Comparison of ENCODE assay signal across 11 mouse cellular contexts in genomic region chr6:13636582-13636989, GRCm38 (mm10). TPM values are rescaled to one million over a fixed set of nuclear protein-coding genes. Genes with fewer than 3 reads are reported as not detected.
DNase-seq lines count a peak whose midpoint lies in the region; ATAC-seq and TF ChIP-seq lines count a peak whose summit lies in the region.
"Had no signal": no experiment of that assay in that cellular context is flagged by ENCODE, and none has a peak within 500 bp of the region (broad histone marks: within the 10 kb centered on the region; RNA-seq: fewer than 3 reads in every experiment).

No protein-coding gene starts in this region.

- H3K27ac ChIP-seq in limb, embryonic 13.5 days, result no peak overlapping the region
- no peak overlapping the region for H3K27ac ChIP-seq in limb, embryonic 10.5 days
- no peak overlapping the region for H3K27ac ChIP-seq in MEL (ENCODE audit: control insufficient read depth, low read depth, low read length)
- H3K27ac ChIP-seq in embryonic facial prominence, embryonic 14.5 days (replicated peaks; ENCODE audit: low read depth, low read length), result no peak overlapping the region
- no peak overlapping the region for H3K27ac ChIP-seq in liver, embryonic 16.5 days (ENCODE audit: low read length)
- H3K27ac ChIP-seq in forebrain, embryonic 14.5 days (ENCODE audit: low read depth, low read length), result no peak overlapping the region
- H3K27ac ChIP-seq: forebrain, embryonic 10.5 days had no signal

- TF ChIP-seq POLR2A in MEL (IDR thresholded peaks at IDR 0.05; ENCODE audit: control insufficient read depth in 1 of 2, insufficient read depth in 1 of 2, low read depth in 1 of 2, low read length in 2 of 2, poor library complexity in 1 of 2), result no peak

- TF ChIP-seq CTCF in MEL (IDR thresholded peaks at IDR 0.05 in 2 of 3, conservative IDR thresholded peaks at IDR 0.05 in 1 of 3; ENCODE audit: control insufficient read depth in 1 of 3, insufficient read depth in 1 of 3, low read depth in 2 of 3, low read length in 3 of 3, poor library complexity in 1 of 3, severe bottlenecking in 1 of 3), result no peak

- no peak overlapping the region for H3K9ac ChIP-seq in limb, embryonic 13.5 days
- H3K9ac ChIP-seq in MEL (ENCODE audit: control insufficient read depth, low read depth, low read length, poor library complexity, severe bottlenecking), result no peak overlapping the region
- no peak overlapping the region for H3K9ac ChIP-seq in embryonic facial prominence, embryonic 14.5 days (ENCODE audit: low read depth, low read length)
- H3K9ac ChIP-seq in liver, embryonic 16.5 days (ENCODE audit: low read depth, low read length), result no peak overlapping the region
- no peak overlapping the region for H3K9ac ChIP-seq in forebrain, embryonic 14.5 days (ENCODE audit: low read length)

- 0 out of 2 replicates have a peak, but pooled peaks cover 4% of the 10 kb centered on the region for H3K4me1 ChIP-seq in limb, embryonic 13.5 days
- no peaks in the 10 kb centered on the region for H3K4me1 ChIP-seq in limb, embryonic 10.5 days
- peaks cover 0 to 5% of the 10 kb centered on the region in 2 experiments; a peak in 3 of 4 replicates for H3K4me1 ChIP-seq in MEL (ENCODE audit: control insufficient read depth in 1 of 2, insufficient read depth in 2 of 2, low read length in 2 of 2)
- no peaks in the 10 kb centered on the region for H3K4me1 ChIP-seq in embryonic facial prominence, embryonic 14.5 days (ENCODE audit: control insufficient read depth, insufficient read depth, low read length)
- H3K4me1 ChIP-seq in liver, embryonic 16.5 days (ENCODE audit: control insufficient read depth, low read depth, low read length), result no peaks in the 10 kb centered on the region
- H3K4me1 ChIP-seq in forebrain, embryonic 14.5 days (ENCODE audit: control insufficient read depth, insufficient read depth, low read length), result no peaks in the 10 kb centered on the region
- H3K4me1 ChIP-seq: forebrain, embryonic 10.5 days had no signal

- H3K4me3 ChIP-seq in limb, embryonic 13.5 days, result no peak overlapping the region
- H3K4me3 ChIP-seq in limb, embryonic 10.5 days, result no peak overlapping the region
- no peak overlapping the region for H3K4me3 ChIP-seq in MEL (ENCODE audit: control insufficient read depth in 1 of 2, insufficient read depth in 1 of 2, low read depth in 2 of 2, low read length in 2 of 2)
- no peak overlapping the region for H3K4me3 ChIP-seq in embryonic facial prominence, embryonic 14.5 days (ENCODE audit: low read depth, low read length)
- H3K4me3 ChIP-seq in liver, embryonic 16.5 days (ENCODE audit: low read depth, low read length), result no peak overlapping the region
- H3K4me3 ChIP-seq in forebrain, embryonic 14.5 days (ENCODE audit: low read depth, low read length), result no peak overlapping the region
- H3K4me3 ChIP-seq: forebrain, embryonic 10.5 days had no signal

- no peak for TF ChIP-seq RAD21 in MEL (IDR thresholded peaks at IDR 0.05; ENCODE audit: low read depth, low read length)

- no peak overlapping the region for H3K4me2 ChIP-seq in limb, embryonic 13.5 days (replicated peaks)
- no peak overlapping the region for H3K4me2 ChIP-seq in embryonic facial prominence, embryonic 14.5 days (ENCODE audit: low read depth, low read length)
- H3K4me2 ChIP-seq in liver, embryonic 16.5 days (ENCODE audit: low read depth, low read length), result no peak overlapping the region
- no peak overlapping the region for H3K4me2 ChIP-seq in forebrain, embryonic 14.5 days (ENCODE audit: low read length)

- peaks cover 30% of the 10 kb centered on the region for H3K36me3 ChIP-seq in limb, embryonic 13.5 days
- H3K36me3 ChIP-seq in limb, embryonic 10.5 days, result peaks cover 19% of the 10 kb centered on the region
- peaks cover 0 to 5% of the 10 kb centered on the region in 2 experiments; a peak in 3 of 4 replicates for H3K36me3 ChIP-seq in MEL (ENCODE audit: control insufficient read depth in 1 of 2, insufficient read depth in 2 of 2, low read length in 2 of 2)
- peaks cover 24% of the 10 kb centered on the region for H3K36me3 ChIP-seq in embryonic facial prominence, embryonic 14.5 days (ENCODE audit: control insufficient read depth, insufficient read depth, low read length)
- no peaks in the 10 kb centered on the region for H3K36me3 ChIP-seq in liver, embryonic 16.5 days (ENCODE audit: control insufficient read depth, insufficient read depth)
- H3K36me3 ChIP-seq in forebrain, embryonic 14.5 days (ENCODE audit: control insufficient read depth, insufficient read depth, low read length), result 0 out of 2 replicates have a peak, but pooled peaks cover 7% of the 10 kb centered on the region

- DNase-seq in limb, embryonic 10.5 days (ENCODE audit: low spot score), result no peak
- DNase-seq in MEL (ENCODE audit: low read depth, low spot score), result peak; percentile 21
- DNase-seq in embryonic facial prominence, embryonic 14.5 days (ENCODE audit: low spot score), result peak; percentile 67
- DNase-seq in left cerebral cortex, adult 9 months (ENCODE audit: low spot score in 2 of 2), result no peak
- no peak for DNase-seq in forebrain, embryonic 14.5 days (ENCODE audit: low spot score)
- DNase-seq: right cerebral cortex, postnatal 4 days had no signal

- ATAC-seq in limb, embryonic 13.5 days (ENCODE audit: low FRiP score, low read depth), result 0 out of 2 replicates have a peak, but pooled peaks have one; percentile 32
- peak; percentile 74; the same call in 1 of the 2 replicates for ATAC-seq in embryonic facial prominence, embryonic 14.5 days (ENCODE audit: low read depth)
- ATAC-seq in liver, embryonic 16.5 days (ENCODE audit: low read depth), result 0 out of 2 replicates have a peak, but pooled peaks have one; percentile 7
- no peak for ATAC-seq in forebrain, embryonic 14.5 days
- ATAC-seq in inflammation-experienced regulatory T-cells, adult 6 months, result no peak

- WGBS in limb, embryonic 13.5 days, result 74% methylated on average over 3 of the region's 3 CpGs
- 80% methylated on average over 3 of the region's 3 CpGs for WGBS in limb, embryonic 10.5 days
- WGBS in embryonic facial prominence, embryonic 14.5 days, result 72% methylated on average over 3 of the region's 3 CpGs
- 59% methylated on average over 3 of the region's 3 CpGs for WGBS in liver, embryonic 16.5 days (ENCODE audit: insufficient replicate concordance)
- WGBS in forebrain, embryonic 14.5 days, result 92% methylated on average over 3 of the region's 3 CpGs

- H3K27me3 ChIP-seq in limb, embryonic 13.5 days, result no peaks in the 10 kb centered on the region
- no peaks in the 10 kb centered on the region for H3K27me3 ChIP-seq in limb, embryonic 10.5 days (ENCODE audit: low read depth, poor library complexity, severe bottlenecking)
- no peaks in the 10 kb centered on the region for H3K27me3 ChIP-seq in MEL (ENCODE audit: control insufficient read depth in 1 of 2, insufficient read depth in 2 of 2, low read length in 2 of 2)
- no peaks in the 10 kb centered on the region for H3K27me3 ChIP-seq in embryonic facial prominence, embryonic 14.5 days (replicated peaks; ENCODE audit: control insufficient read depth, insufficient read depth, low read length)
- H3K27me3 ChIP-seq in liver, embryonic 16.5 days (ENCODE audit: control insufficient read depth, insufficient read depth, low read depth, low read length), result no peaks in the 10 kb centered on the region
- H3K27me3 ChIP-seq in forebrain, embryonic 14.5 days (replicated peaks; ENCODE audit: control insufficient read depth, insufficient read depth, low read length), result no peaks in the 10 kb centered on the region

- H3K9me3 ChIP-seq in limb, embryonic 13.5 days, result no peaks in the 10 kb centered on the region
- no peaks in the 10 kb centered on the region for H3K9me3 ChIP-seq in limb, embryonic 10.5 days (replicated peaks)
- no peaks in the 10 kb centered on the region for H3K9me3 ChIP-seq in MEL (replicated peaks; ENCODE audit: insufficient read depth, low read length)
- no peaks in the 10 kb centered on the region for H3K9me3 ChIP-seq in embryonic facial prominence, embryonic 14.5 days (ENCODE audit: control insufficient read depth, low read length)
- no peaks in the 10 kb centered on the region for H3K9me3 ChIP-seq in liver, embryonic 16.5 days (replicated peaks; ENCODE audit: control insufficient read depth, low read length)
- no peaks in the 10 kb centered on the region for H3K9me3 ChIP-seq in forebrain, embryonic 14.5 days (replicated peaks; ENCODE audit: control insufficient read depth, low read length)
- H3K9me3 ChIP-seq: forebrain, embryonic 10.5 days; G1E had no signal

- no peak for TF ChIP-seq EP300 in MEL (IDR thresholded peaks at IDR 0.05; ENCODE audit: low read depth in 1 of 2, low read length in 2 of 2)

- no peaks in the 10 kb centered on the region for H3K79me2 ChIP-seq in MEL (ENCODE audit: control insufficient read depth, insufficient read depth, low read length, poor library complexity)

TF ChIP-seq in MEL, 35 proteins besides CTCF, POLR2A, EP300 and RAD21 (continues in another document):
- no peak for TF ChIP-seq MAZ (IDR thresholded peaks at IDR 0.05; ENCODE audit: low read depth, low read length)

RNA-seq across cellular contexts. Expression of gene Tmem168, which starts 28.7 kb away (rescaled TPM):
- polyA plus RNA-seq in limb, embryonic 13.5 days (2015; fragmentation: Nextera tagmentation; extraction: Ambion mirVana), result 41.7 and 47.0 TPM in 2 replicates
- 26.1 and 31.6 TPM in 2 replicates for polyA plus RNA-seq in limb, embryonic 10.5 days (2016; fragmentation: Nextera tagmentation; extraction: Ambion mirVana)
- total RNA-seq in MEL (2012; rRNA removed), result 20.5 and 23.0 TPM in 2 replicates
- polyA plus RNA-seq in MEL (2012; ENCODE audit: insufficient read depth in 1 of 2, insufficient read length in 2 of 2, low read depth in 1 of 2, low replicate concordance in 2 of 2, missing spikeins in 1 of 2), result 10 to 100 TPM in 1 of 2 experiments, not detected in 1; 12.0 TPM
- 38.4 and 43.3 TPM in 2 replicates for polyA plus RNA-seq in embryonic facial prominence, embryonic 14.5 days (2014; fragmentation: Nextera tagmentation; extraction: Ambion mirVana)
- polyA plus RNA-seq in liver, embryonic 16.5 days (2015; fragmentation: Nextera tagmentation; extraction: Ambion mirVana), result 12.0 and 13.1 TPM in 2 replicates
- 24.6 and 29.4 TPM in 2 replicates for polyA plus RNA-seq in forebrain, embryonic 14.5 days (2014; fragmentation: Nextera tagmentation; extraction: Ambion mirVana)
- polyA plus RNA-seq in inflammation-experienced regulatory T-cells, adult 6 months (2017; shearing (Covaris generic)), result 10 to 100 TPM; 37.8 to 46.5 (median 39.8) TPM

RNA-seq across cellular contexts. Expression of gene Bmt2, which starts 41.2 kb away (rescaled TPM):
- polyA plus RNA-seq in limb, embryonic 13.5 days (2015; fragmentation: Nextera tagmentation; extraction: Ambion mirVana), result 18.7 and 19.7 TPM in 2 replicates
- 14.6 and 17.6 TPM in 2 replicates for polyA plus RNA-seq in limb, embryonic 10.5 days (2016; fragmentation: Nextera tagmentation; extraction: Ambion mirVana)
- total RNA-seq in MEL (2012; rRNA removed), result 3.1 and 3.6 TPM in 2 replicates
- 1 to 10 TPM in 1 of 2 experiments, not detected in 1; 4.7 TPM for polyA plus RNA-seq in MEL (2012; ENCODE audit: insufficient read depth in 1 of 2, insufficient read length in 2 of 2, low read depth in 1 of 2, low replicate concordance in 2 of 2, missing spikeins in 1 of 2)
- 15.2 and 17.1 TPM in 2 replicates for polyA plus RNA-seq in embryonic facial prominence, embryonic 14.5 days (2014; fragmentation: Nextera tagmentation; extraction: Ambion mirVana)
- 2.5 and 3.4 TPM in 2 replicates for polyA plus RNA-seq in liver, embryonic 16.5 days (2015; fragmentation: Nextera tagmentation; extraction: Ambion mirVana)
- polyA plus RNA-seq in forebrain, embryonic 14.5 days (2014; fragmentation: Nextera tagmentation; extraction: Ambion mirVana), result 21.3 and 27.5 TPM in 2 replicates
- 10 to 100 TPM in 2 of 3 experiments, 1 to 10 TPM in 1; 5.2 to 10.8 (median 10.1) TPM for polyA plus RNA-seq in inflammation-experienced regulatory T-cells, adult 6 months (2017; shearing (Covaris generic))

Comparison
In these comparisons a context has a peak if more than half of its experiments do, and no peak if none do; other contexts are left out.
1. ATAC-seq: peak in limb, embryonic 13.5 days (single experiment), embryonic facial prominence, embryonic 14.5 days (single experiment) and liver, embryonic 16.5 days (single experiment); none in forebrain, embryonic 14.5 days (single experiment) and inflammation-experienced regulatory T-cells, adult 6 months (single experiment).
2. DNase-seq: peak in MEL (single experiment) and embryonic facial prominence, embryonic 14.5 days (single experiment); none in limb, embryonic 10.5 days (single experiment), left cerebral cortex, adult 9 months (0 of 2) and forebrain, embryonic 14.5 days (single experiment).